Mouse (Mus musculus) bone marrow, adult 2 months (tissue): ENCODE data around the gene Ypel4. TPM values are rescaled to one million over a fixed set of nuclear protein-coding genes. Genes with fewer than 3 reads are reported as not detected.

Experiments used
- H3K27ac ChIP-seq: fragments of 200-500 bp; 2 replicates; pipeline ENCODE4 v1.5.1; 2012; ENCODE audit warnings: low read depth, mild to moderate bottlenecking, control low read depth, inconsistent platforms, low read length; ENCODE audit not compliant: control insufficient read depth, poor library complexity, insufficient read depth
- H3K4me1 ChIP-seq: fragments of 200-500 bp; 2 replicates; pipeline ENCODE4 v1.6.1; 2011; ENCODE audit warnings: low read length; ENCODE audit not compliant: control insufficient read depth, insufficient read depth
- H3K4me3 ChIP-seq: fragments of 200-500 bp; replicated peaks from 2 replicates; pipeline ENCODE3; 2011; ENCODE audit warnings: mild to moderate bottlenecking, low read depth, low read length, control low read depth; ENCODE audit not compliant: control insufficient read depth
- CTCF ChIP-seq: fragments of 200-500 bp; IDR thresholded peaks from 2 replicates; pipeline ENCODE4 v1.5.1; 2011; ENCODE audit warnings: low read length, control low read depth; ENCODE audit not compliant: control insufficient read depth, insufficient read depth
- POLR2A ChIP-seq: fragments of 200-500 bp; IDR thresholded peaks from 2 replicates; pipeline ENCODE4 v1.6.1; 2011; ENCODE audit warnings: low read depth, mild to moderate bottlenecking, control low read depth, low read length, borderline replicate concordance; ENCODE audit not compliant: control insufficient read depth
- WGBS: fragments of 180-500 bp; shearing (Covaris S2); methylation state at CpG from one replicate; pipeline ENCODE4 v1.1.7; 2018; 5-methylcytosine and 5-hydroxymethylcytosine counted together
- polyA plus RNA-seq: library from polyadenylated mRNA; stranded (reverse); fragments of >200 nt; gene quantifications from 2 replicates; pipeline ENCODE4 v1.2.4, GENCODE M21; 2011; ENCODE audit warnings: low replicate concordance; ENCODE audit not compliant: missing spikeins, insufficient read depth, insufficient read length

Ypel4 gene
- polyA plus RNA-seq, 1 experiment = 242 TPM

- TF ChIP-seq POLR2A (no peak; the same call in 1 of the 2 replicates), CTCF (no peak)
- 8% methylated on average over 26 of the region's 26 CpGs for WGBS
- Histone ChIP-seq H3K4me1 (peaks cover 3% of the 10 kb centered on the region), H3K27ac (no peak overlapping the region), H3K4me3 (peak overlapping the region; percentile 21)
Measured at GRCm38 (mm10) chr2:84742451-84743283, 8.8 kb downstream of the Ypel4 start.

DNA sequence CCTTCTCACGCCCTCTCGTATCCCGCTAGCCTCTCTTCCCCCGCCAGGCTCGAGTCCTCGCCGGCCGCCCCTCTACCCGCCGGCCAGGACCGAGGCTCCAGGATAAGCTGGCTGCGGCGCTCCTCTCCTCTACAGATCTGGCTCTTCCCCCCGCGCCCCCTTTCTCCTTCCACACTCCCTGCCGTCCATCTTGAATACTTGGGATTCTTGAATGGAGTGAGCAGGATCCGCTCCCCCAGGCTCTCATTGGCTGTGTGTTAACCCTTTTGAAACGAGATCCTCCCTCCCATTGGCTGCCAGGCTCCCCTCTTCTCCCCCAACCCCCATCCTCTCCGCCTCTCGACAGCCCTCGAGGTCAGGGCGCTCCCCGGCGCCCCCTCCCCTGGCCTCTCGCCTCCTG, 9.7 kb downstream of the Ypel4 start, which contains the start of gene Gm19426:
TSS of gene Gm19426 (minus strand) at position 95 of the 400 bp plus-strand sequence.
- Histone ChIP-seq H3K27ac (no peak within 1 kb of the TSS), H3K4me1 (peaks cover 1% of the 10 kb centered on the region; the same call in 1 of the 2 replicates), H3K4me3 (peak within 1 kb of the TSS; percentile 41)
- 2% methylated on average over 25 of the region's 25 CpGs for WGBS
- TF ChIP-seq CTCF (no peak), POLR2A (no peak)

DNA sequence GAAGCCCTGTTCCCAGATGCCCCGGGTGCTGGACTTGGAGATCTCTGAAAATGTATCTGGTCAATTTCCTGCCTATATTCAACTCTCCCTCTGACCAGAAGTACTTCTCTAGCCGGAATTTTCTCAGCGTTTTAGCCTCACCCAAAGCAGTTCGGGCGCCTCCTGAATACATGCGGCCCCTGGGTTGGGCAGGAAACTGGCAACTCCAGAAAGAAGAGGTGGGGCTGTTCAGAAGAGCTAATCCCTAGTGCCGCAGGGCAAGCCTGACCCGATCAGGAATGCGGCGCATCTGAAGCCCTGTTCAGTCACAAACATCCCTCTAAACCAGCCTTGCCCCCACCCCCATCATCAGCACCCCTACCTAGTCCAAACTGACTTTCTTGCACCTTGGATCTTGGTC, 10.3 kb downstream of the Ypel4 start:
- no peak overlapping the region for H3K27ac ChIP-seq
- H3K4me3 ChIP-seq = no peak overlapping the region
- WGBS = 28% methylated on average over 10 of the region's 10 CpGs
- H3K4me1 ChIP-seq = peaks cover 1% of the 10 kb centered on the region; the same call in 1 of the 2 replicates
- TF ChIP-seq CTCF (no peak), POLR2A (no peak)

DNA sequence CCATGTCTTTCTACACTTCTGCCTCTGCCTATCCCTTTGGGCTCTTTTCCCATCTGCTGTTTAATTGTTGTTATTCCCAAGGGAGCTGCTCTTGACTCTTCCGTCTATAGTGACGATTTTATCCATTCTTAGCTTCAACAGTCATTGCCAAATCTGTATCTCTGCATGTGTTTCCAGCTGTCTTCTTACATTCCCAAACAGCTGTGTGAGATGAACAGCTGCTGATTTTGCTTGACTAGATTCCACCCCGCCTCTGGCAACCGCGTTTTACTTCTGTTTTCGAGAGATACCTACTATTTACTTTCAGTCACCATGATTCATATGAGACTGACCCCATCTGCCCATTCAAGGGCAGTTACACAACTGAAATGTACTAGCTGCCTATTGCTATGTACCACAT, 16.3 kb downstream of the Ypel4 start:
- Histone ChIP-seq H3K4me3 (no peak overlapping the region), H3K27ac (no peak overlapping the region), H3K4me1 (no peaks in the 10 kb centered on the region)
- WGBS = 62% methylated on average over 6 of the region's 6 CpGs
- TF ChIP-seq CTCF (no peak), POLR2A (no peak)

- 80% methylated on average over 5 of the region's 5 CpGs for WGBS
- H3K4me3 ChIP-seq = no peak overlapping the region
- H3K4me1 ChIP-seq = no peaks in the 10 kb centered on the region
- TF ChIP-seq POLR2A = no peak
- no peak for TF ChIP-seq CTCF
- no peak overlapping the region for H3K27ac ChIP-seq
Measured at GRCm38 (mm10) chr2:84756245-84756644, 22.4 kb downstream of the Ypel4 start.

- Histone ChIP-seq H3K4me1 (no peaks in the 10 kb centered on the region), H3K27ac (no peak overlapping the region), H3K4me3 (no peak overlapping the region)
- TF ChIP-seq POLR2A (no peak), CTCF (no peak)
- WGBS = 56% methylated on average over 7 of the region's 7 CpGs
Measured at GRCm38 (mm10) chr2:84757026-84757682, 23.3 kb downstream of the Ypel4 start.

DNA sequence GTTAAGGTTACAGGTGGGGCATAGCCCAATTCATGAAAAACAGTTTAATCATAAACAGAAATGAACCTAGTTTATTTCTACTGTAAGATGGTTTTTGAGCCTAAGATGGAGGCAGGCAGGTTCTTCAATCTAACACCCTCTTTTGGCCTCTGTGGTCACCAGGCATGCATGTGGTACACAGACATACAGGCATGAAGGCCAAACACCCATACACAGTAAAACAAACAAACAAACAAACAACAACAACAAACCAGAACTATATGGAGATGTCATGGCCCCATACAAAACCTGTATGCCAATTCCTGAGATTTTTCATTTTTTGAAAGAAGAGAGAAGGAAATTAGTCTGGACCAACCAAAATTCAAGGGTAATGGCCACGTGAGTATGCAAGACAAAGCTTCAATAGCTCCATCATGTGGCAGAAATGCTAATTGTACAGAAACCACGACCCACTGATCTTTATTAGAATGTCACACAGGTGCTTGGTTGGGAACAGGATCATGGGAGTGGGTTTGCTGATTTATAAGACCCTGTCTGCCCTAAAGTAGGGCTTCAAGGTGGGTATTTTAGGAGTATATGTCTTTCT, 24.8 kb downstream of the Ypel4 start:
- 2% methylated on average over 2 of the region's 2 CpGs for WGBS
- no peak overlapping the region for H3K4me3 ChIP-seq
- H3K27ac ChIP-seq = no peak overlapping the region
- TF ChIP-seq CTCF (no peak), POLR2A (no peak)
- H3K4me1 ChIP-seq = no peaks in the 10 kb centered on the region

- no peak for TF ChIP-seq CTCF
- no peak for TF ChIP-seq POLR2A
- 67% methylated on average over 8 of the region's 8 CpGs for WGBS
- H3K4me3 ChIP-seq = no peak overlapping the region
Measured at GRCm38 (mm10) chr2:84760777-84761176, 26.9 kb downstream of the Ypel4 start.

More at GRCm38 (mm10) chr2:84760777-84761176, 26.9 kb downstream of the Ypel4 start:
- Histone ChIP-seq H3K27ac (no peak overlapping the region), H3K4me1 (no peaks in the 10 kb centered on the region)
